Mouse (Mus musculus) heart, postnatal 0 days (tissue): Measurements from ENCODE around the gene Phf21a.

ENCODE experiments used
- CTCF ChIP-seq: IDR thresholded peaks from 2 replicates; pipeline ENCODE4 v1.5.1; 2016; ENCODE audit warnings: antibody characterized with exemption, control low read depth, low read depth
- EP300 ChIP-seq: IDR thresholded peaks from 2 replicates; pipeline ENCODE4 v1.6.1; 2016; ENCODE audit warnings: antibody characterized with exemption, low read depth

DNA sequence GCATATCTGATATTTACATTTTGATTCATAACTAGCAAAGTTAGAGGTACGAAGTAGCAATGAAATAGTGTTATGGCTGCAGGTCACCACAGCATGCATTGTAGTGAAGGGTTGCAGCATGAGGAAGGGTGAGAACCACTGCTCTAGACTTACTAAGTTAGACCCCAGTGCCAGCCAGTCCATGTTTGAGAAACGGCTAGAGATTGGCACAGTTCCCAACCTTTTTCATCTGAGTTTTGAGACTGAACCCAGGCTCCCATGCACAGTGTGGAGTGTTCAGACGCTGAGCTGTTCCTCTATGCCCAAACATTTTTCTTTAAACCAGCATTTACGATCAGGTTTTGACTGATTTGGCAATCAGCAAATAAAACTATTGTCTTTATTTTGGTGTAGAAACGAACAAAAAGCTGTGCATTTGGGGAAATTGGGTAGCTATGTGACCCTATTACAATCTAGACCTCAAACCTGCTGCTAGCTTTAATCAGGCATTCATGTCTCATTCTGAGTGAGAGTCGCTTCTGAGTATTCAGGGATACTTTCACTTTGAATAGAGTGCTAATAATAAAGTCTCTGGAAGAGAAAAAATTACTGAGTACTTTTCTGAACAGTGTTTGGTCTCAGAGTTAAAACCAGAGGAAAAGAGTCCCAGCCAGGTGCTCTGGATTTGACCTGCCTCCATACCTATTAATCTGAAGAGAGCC is 180.3 kb downstream of the Phf21a start:
- TF ChIP-seq CTCF (no peak), EP300 (no peak)
